Mouse (Mus musculus): ENCODE results near the gene Pigg.

DNA sequence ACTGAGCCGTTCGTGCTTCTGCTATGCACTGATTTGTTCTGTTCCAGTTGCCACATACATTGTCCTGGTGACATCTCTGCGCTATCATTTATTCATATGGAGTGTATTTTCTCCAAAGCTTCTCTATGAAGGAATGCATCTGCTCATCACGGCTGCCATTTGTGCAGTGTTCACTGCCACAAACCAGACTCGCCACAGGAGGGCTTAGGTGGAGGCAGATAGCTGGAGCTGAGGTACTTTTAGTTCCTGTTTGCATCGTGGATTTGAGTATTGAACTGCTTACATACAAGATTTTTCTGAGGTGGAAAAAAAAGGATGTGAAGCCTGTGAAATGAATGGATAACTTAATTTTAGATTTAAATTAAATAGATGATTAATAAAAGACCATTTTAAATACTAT, 35.4 kb downstream of the Pigg start:
- TF ChIP-seq CTCF (IDR thresholded peaks at IDR 0.05) = no peak
- TF ChIP-seq EP300 (IDR thresholded peaks at IDR 0.05) = no peak

All from lung, postnatal 0 days (tissue).